In genomic region chr3:31083507-31084245, GRCm38 (mm10) we compare ENCODE assay signal across 8 mouse cellular contexts. TPM values are rescaled to one million over a fixed set of nuclear protein-coding genes. Genes with fewer than 3 reads are reported as not detected.
DNase-seq lines count a peak whose midpoint lies in the region; ATAC-seq and TF ChIP-seq lines count a peak whose summit lies in the region.

No protein-coding gene starts in this region.

- H3K27me3 ChIP-seq in midbrain, embryonic 13.5 days: no peaks in the 10 kb centered on the region
- H3K27me3 ChIP-seq in midbrain, embryonic 16.5 days (ENCODE audit: control insufficient read depth, insufficient read depth, low read depth, low read length): no peaks in the 10 kb centered on the region
- no peaks in the 10 kb centered on the region for H3K27me3 ChIP-seq in embryonic facial prominence, embryonic 15.5 days
- H3K27me3 ChIP-seq in intestine, embryonic 15.5 days (replicated peaks): no peaks in the 10 kb centered on the region

- H3K27ac ChIP-seq in midbrain, embryonic 13.5 days: no peak overlapping the region
- no peak overlapping the region for H3K27ac ChIP-seq in midbrain, embryonic 16.5 days (ENCODE audit: low read length)
- 0 out of 2 replicates have a peak overlapping the region, but pooled peaks have one; percentile 3 for H3K27ac ChIP-seq in embryonic facial prominence, embryonic 15.5 days (replicated peaks)
- H3K27ac ChIP-seq in intestine, embryonic 15.5 days: no peak overlapping the region

- no peaks in the 10 kb centered on the region for H3K36me3 ChIP-seq in midbrain, embryonic 13.5 days
- H3K36me3 ChIP-seq in midbrain, embryonic 16.5 days (ENCODE audit: control insufficient read depth, insufficient read depth, low read length): no peaks in the 10 kb centered on the region
- H3K36me3 ChIP-seq in embryonic facial prominence, embryonic 15.5 days: no peaks in the 10 kb centered on the region
- no peaks in the 10 kb centered on the region for H3K36me3 ChIP-seq in intestine, embryonic 15.5 days

- TF ChIP-seq POLR2A in lung, adult 2 months (IDR thresholded peaks at IDR 0.05; ENCODE audit: borderline replicate concordance, extremely low read depth, low read depth, low read length): no peak

- ATAC-seq in midbrain, embryonic 13.5 days: 0 out of 2 replicates have a peak, but pooled peaks have one; percentile 55
- ATAC-seq in midbrain, embryonic 16.5 days: no peak
- ATAC-seq in embryonic facial prominence, embryonic 15.5 days (ENCODE audit: insufficient number of reproducible peaks, low FRiP score, low TSS enrichment, low read depth): no peak
- peak; percentile 56 for ATAC-seq in intestine, embryonic 15.5 days

- H3K9ac ChIP-seq in midbrain, embryonic 13.5 days (replicated peaks): no peak overlapping the region
- H3K9ac ChIP-seq in midbrain, embryonic 16.5 days (ENCODE audit: low read depth, low read length): no peak overlapping the region
- no peak overlapping the region for H3K9ac ChIP-seq in embryonic facial prominence, embryonic 15.5 days
- H3K9ac ChIP-seq in intestine, embryonic 15.5 days: no peak overlapping the region

- H3K9me3 ChIP-seq in midbrain, embryonic 13.5 days: no peaks in the 10 kb centered on the region
- H3K9me3 ChIP-seq in midbrain, embryonic 16.5 days (replicated peaks; ENCODE audit: control insufficient read depth, low read length, poor library complexity, severe bottlenecking): no peaks in the 10 kb centered on the region
- no peaks in the 10 kb centered on the region for H3K9me3 ChIP-seq in embryonic facial prominence, embryonic 15.5 days (replicated peaks)
- no peaks in the 10 kb centered on the region for H3K9me3 ChIP-seq in intestine, embryonic 15.5 days

- DNase-seq in lung, adult 2 months: peak; percentile 48
- DNase-seq in retina, postnatal 1 day: peak; percentile 89
- DNase-seq in layer of hippocampus, adult 9-10 months (ENCODE audit: low spot score): no peak
- no peak for DNase-seq in cerebellum, adult 9-10 months

- no peak overlapping the region for H3K4me3 ChIP-seq in midbrain, embryonic 13.5 days (replicated peaks)
- H3K4me3 ChIP-seq in midbrain, embryonic 16.5 days (ENCODE audit: low read depth, low read length): no peak overlapping the region
- no peak overlapping the region for H3K4me3 ChIP-seq in embryonic facial prominence, embryonic 15.5 days (replicated peaks)
- H3K4me3 ChIP-seq in intestine, embryonic 15.5 days (replicated peaks): no peak overlapping the region
- H3K4me3 ChIP-seq in lung, adult 2 months (replicated peaks; ENCODE audit: extremely low read depth, low read depth, low read length): no peak overlapping the region

- H3K4me1 ChIP-seq in midbrain, embryonic 13.5 days (replicated peaks): peaks cover 15% of the 10 kb centered on the region
- H3K4me1 ChIP-seq in midbrain, embryonic 16.5 days (ENCODE audit: control insufficient read depth, insufficient read depth, low read length): peaks cover 4% of the 10 kb centered on the region; the same call in 1 of the 2 replicates
- H3K4me1 ChIP-seq in embryonic facial prominence, embryonic 15.5 days: peaks cover 10% of the 10 kb centered on the region
- peaks cover 8% of the 10 kb centered on the region for H3K4me1 ChIP-seq in intestine, embryonic 15.5 days (replicated peaks)
- H3K4me1 ChIP-seq in lung, adult 2 months (ENCODE audit: control insufficient read depth, insufficient read depth, low read length): peaks cover 7% of the 10 kb centered on the region

- WGBS in midbrain, embryonic 13.5 days: 67% methylated on average over 12 of the region's 12 CpGs
- WGBS in midbrain, embryonic 16.5 days: 54% methylated on average over 12 of the region's 12 CpGs
- 31% methylated on average over 12 of the region's 12 CpGs for WGBS in embryonic facial prominence, embryonic 15.5 days
- 19% methylated on average over 12 of the region's 12 CpGs for WGBS in intestine, embryonic 15.5 days
- WGBS in lung, adult 2 months: 17% methylated on average over 12 of the region's 12 CpGs

- H3K4me2 ChIP-seq in midbrain, embryonic 13.5 days (replicated peaks): no peak overlapping the region
- H3K4me2 ChIP-seq in midbrain, embryonic 16.5 days (ENCODE audit: low read length): no peak overlapping the region
- 0 out of 2 replicates have a peak overlapping the region, but pooled peaks have one; percentile 15 for H3K4me2 ChIP-seq in embryonic facial prominence, embryonic 15.5 days (replicated peaks)
- H3K4me2 ChIP-seq in intestine, embryonic 15.5 days (replicated peaks): peak overlapping the region; percentile 37

- no peak for TF ChIP-seq CTCF in lung, adult 2 months (IDR thresholded peaks at IDR 0.05; ENCODE audit: insufficient read depth, low read length)

RNA-seq across cellular contexts. Expression of gene Skil, which starts 11.2 kb away (rescaled TPM):
- 36.8 and 41.1 TPM in 2 replicates for polyA plus RNA-seq in midbrain, embryonic 13.5 days (2015; fragmentation: Nextera tagmentation; extraction: Ambion mirVana)
- 29.9 and 32.4 TPM in 2 replicates for polyA plus RNA-seq in midbrain, embryonic 16.5 days (2015; fragmentation: Nextera tagmentation; extraction: Ambion mirVana)
- 15.8 and 16.7 TPM in 2 replicates for polyA plus RNA-seq in embryonic facial prominence, embryonic 15.5 days (2015; fragmentation: Nextera tagmentation; extraction: Ambion mirVana)
- 17.5 and 21.3 TPM in 2 replicates for polyA plus RNA-seq in intestine, embryonic 15.5 days (2015; fragmentation: Nextera tagmentation; extraction: Ambion mirVana)
- 6.9 and 11.1 TPM in 2 replicates for polyA plus RNA-seq in lung, adult 2 months (2012; rRNA removed)

Comparison
In these comparisons a context has a peak if more than half of its experiments do, and no peak if none do; other contexts are left out.
1. ATAC-seq: peak in midbrain, embryonic 13.5 days (single experiment) and intestine, embryonic 15.5 days (single experiment); none in midbrain, embryonic 16.5 days (single experiment) and embryonic facial prominence, embryonic 15.5 days (single experiment).
2. H3K4me2 ChIP-seq: peak in embryonic facial prominence, embryonic 15.5 days (single experiment) and intestine, embryonic 15.5 days (single experiment); none in midbrain, embryonic 13.5 days (single experiment) and midbrain, embryonic 16.5 days (single experiment).
3. DNase-seq: peak in lung, adult 2 months (single experiment) and retina, postnatal 1 day (single experiment); none in layer of hippocampus, adult 9-10 months (single experiment) and cerebellum, adult 9-10 months (single experiment).